Mouse (Mus musculus) lung, embryonic 15.5 days (tissue): ENCODE measurements around the gene Phgr1. TPM values are rescaled to one million over a fixed set of nuclear protein-coding genes. Genes with fewer than 3 reads are reported as not detected.

Experiments used
- ATAC-seq: fragments of 200-750 bp; cut with Nextera tagmentation; 2 replicates; pipeline ENCODE4 v1.8.0; 2017; ENCODE audit warnings: moderate number of reproducible peaks, borderline replicate concordance; ENCODE audit not compliant: low FRiP score, low TSS enrichment; ENCODE audit errors: extremely low read depth
- H3K27ac ChIP-seq: fragments of 300-500 bp; sonication (generic); 2 replicates; pipeline ENCODE4 v1.5.1; 2015; ENCODE audit warnings: moderate library complexity, mild to moderate bottlenecking, inconsistent platforms
- H3K27me3 ChIP-seq: fragments of 300-500 bp; sonication (generic); 2 replicates; pipeline ENCODE4 v1.6.1; 2015; ENCODE audit warnings: inconsistent platforms
- H3K36me3 ChIP-seq: fragments of 300-500 bp; sonication (generic); 2 replicates; pipeline ENCODE4 v1.6.1; 2015; ENCODE audit warnings: inconsistent platforms
- H3K4me1 ChIP-seq: fragments of 300-500 bp; sonication (generic); 2 replicates; pipeline ENCODE4 v1.6.1; 2015; ENCODE audit warnings: inconsistent platforms
- H3K4me2 ChIP-seq: fragments of 300-500 bp; sonication (generic); 2 replicates; pipeline ENCODE4 v1.6.1; 2015; ENCODE audit warnings: inconsistent platforms, mild to moderate bottlenecking, moderate library complexity
- H3K4me3 ChIP-seq: fragments of 300-500 bp; sonication (generic); 2 replicates; pipeline ENCODE4 v1.5.1; 2015; ENCODE audit warnings: mild to moderate bottlenecking, inconsistent platforms
- H3K9ac ChIP-seq: fragments of 300-500 bp; sonication (generic); 2 replicates; pipeline ENCODE4 v1.6.1; 2015; ENCODE audit warnings: inconsistent platforms
- H3K9me3 ChIP-seq: fragments of 300-500 bp; sonication (generic); 2 replicates; pipeline ENCODE4 v1.6.1; 2016; ENCODE audit warnings: inconsistent platforms
- WGBS: fragments of 180-500 bp; shearing (Covaris S2); methylation state at CpG from one replicate; pipeline ENCODE4 v1.1.7; 2015; 5-methylcytosine and 5-hydroxymethylcytosine counted together
- polyA plus RNA-seq: library from polyadenylated mRNA; unstranded; fragments of >200 nt; fragmentation: Nextera tagmentation; extraction: Ambion mirVana; gene quantifications from 2 replicates; pipeline ENCODE4 v1.2.1, GENCODE M21; 2015

The Phgr1 gene
- polyA plus RNA-seq, 1 experiment from 2014 or later, result not detected

DNA sequence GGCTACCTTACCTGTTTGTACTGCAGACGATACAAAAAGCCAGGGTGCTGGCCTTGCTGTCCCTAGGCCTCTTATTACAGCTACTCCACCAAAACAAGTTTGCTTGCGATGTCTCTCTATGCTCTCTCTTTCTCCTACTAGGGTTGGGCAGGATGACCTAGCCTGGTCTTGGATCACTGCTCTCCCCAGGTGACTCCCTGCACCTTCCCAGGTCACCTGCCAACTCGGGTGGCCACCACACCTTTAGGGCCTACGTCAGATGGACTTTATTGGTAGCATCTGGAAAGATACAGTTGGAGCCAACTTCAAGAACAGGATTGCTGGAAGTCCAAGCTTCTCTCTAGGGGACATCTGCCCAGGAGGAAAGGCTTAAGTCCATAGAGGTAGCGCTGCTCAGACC, 7.7 kb upstream of the Phgr1 start:
- no peak overlapping the region for H3K27ac ChIP-seq
- no peak for ATAC-seq
- no peak overlapping the region for H3K4me3 ChIP-seq
- H3K4me1 ChIP-seq, result peaks cover 39% of the 10 kb centered on the region
- no peaks in the 10 kb centered on the region; the same call in 1 of the 2 replicates for H3K27me3 ChIP-seq
- no peak overlapping the region for H3K9ac ChIP-seq
- 84% methylated on average over 5 of the region's 5 CpGs for WGBS
- no peaks in the 10 kb centered on the region for H3K36me3 ChIP-seq
- H3K4me2 ChIP-seq, result no peak overlapping the region
- H3K9me3 ChIP-seq, result no peaks in the 10 kb centered on the region

DNA sequence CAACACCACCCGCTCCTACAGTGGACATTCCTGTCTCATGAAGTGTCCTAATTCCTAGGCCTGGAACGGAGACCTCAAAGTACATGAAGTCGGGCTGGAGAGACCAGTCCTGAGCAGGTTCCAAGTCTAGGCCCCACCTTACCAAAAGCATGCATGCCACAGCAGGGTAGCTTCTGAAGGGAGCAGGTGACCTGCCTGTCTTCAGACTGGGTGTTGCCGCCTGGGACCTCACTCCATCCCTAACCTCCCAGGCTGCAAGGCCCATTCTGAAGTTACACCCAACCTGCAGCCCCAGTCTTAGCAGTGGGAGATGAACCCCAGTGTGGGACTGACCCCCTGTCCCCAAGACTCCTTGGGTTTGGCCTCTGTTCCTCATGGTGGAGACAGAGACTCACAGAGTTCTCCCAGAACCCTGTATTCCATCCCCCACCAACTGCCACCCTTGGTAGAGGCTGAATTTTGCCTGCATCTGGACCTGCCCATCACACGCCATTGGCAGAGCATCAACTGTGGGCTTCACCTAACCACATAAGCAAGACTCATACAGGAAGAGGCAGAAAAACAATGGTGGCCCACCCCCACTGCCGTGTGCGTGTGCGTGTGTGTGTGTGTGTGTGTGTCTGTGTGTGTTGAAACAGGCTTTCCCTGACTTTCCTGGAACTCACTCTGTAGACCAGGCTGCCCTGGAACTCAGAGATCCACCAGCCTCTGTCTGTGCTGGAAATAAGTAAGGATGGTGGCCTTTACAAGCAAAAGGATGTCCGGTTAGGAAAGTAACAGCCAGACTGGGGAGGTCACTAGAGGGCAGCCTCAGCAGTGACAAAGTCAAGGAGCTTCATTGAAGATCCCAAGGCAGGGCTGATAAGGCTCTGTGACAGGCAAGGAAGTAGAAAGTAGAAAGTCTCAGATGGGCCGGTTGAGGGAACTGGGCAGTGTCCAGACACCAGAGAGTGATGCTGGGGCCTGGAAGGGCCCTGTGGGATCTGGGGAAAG, 6.2 kb upstream of the Phgr1 start:
- no peak overlapping the region for H3K9ac ChIP-seq
- no peak for ATAC-seq
- peaks cover 30% of the 10 kb centered on the region for H3K4me1 ChIP-seq
- H3K4me3 ChIP-seq, result no peak overlapping the region
- no peaks in the 10 kb centered on the region for H3K9me3 ChIP-seq
- no peaks in the 10 kb centered on the region for H3K36me3 ChIP-seq
- no peak overlapping the region for H3K4me2 ChIP-seq
- no peaks in the 10 kb centered on the region; the same call in 1 of the 2 replicates for H3K27me3 ChIP-seq
- H3K27ac ChIP-seq, result no peak overlapping the region
- 60% methylated on average over 10 of the region's 10 CpGs for WGBS

DNA sequence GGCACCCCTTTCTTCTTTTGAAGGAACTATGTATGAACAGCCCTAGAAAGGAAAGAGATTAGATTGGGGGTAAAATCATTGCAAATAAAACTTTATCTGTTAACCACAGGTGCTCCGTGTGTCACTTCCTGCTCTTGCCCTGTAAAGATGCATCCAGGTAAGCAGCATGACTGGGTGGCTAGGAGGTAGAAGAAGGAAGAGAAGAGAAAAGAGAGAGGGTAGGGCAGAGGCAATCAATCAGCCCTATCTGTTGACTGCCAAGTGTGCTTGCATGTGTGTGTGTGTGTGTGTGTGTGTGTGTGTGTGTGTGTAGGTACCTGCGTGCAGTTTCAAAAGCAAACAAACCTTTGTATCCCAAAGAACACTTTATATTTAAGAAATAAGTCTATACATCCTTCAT, 2.0 kb downstream of the Phgr1 start:
- no peak for ATAC-seq
- peaks cover 25% of the 10 kb centered on the region for H3K4me1 ChIP-seq
- no peak overlapping the region for H3K27ac ChIP-seq
- H3K9ac ChIP-seq, result no peak overlapping the region
- 59% methylated on average over 2 of the region's 2 CpGs for WGBS
- H3K4me3 ChIP-seq, result no peak overlapping the region
- no peaks in the 10 kb centered on the region for H3K27me3 ChIP-seq
- H3K36me3 ChIP-seq, result no peaks in the 10 kb centered on the region
- H3K9me3 ChIP-seq, result no peaks in the 10 kb centered on the region
- H3K4me2 ChIP-seq, result no peak overlapping the region

DNA sequence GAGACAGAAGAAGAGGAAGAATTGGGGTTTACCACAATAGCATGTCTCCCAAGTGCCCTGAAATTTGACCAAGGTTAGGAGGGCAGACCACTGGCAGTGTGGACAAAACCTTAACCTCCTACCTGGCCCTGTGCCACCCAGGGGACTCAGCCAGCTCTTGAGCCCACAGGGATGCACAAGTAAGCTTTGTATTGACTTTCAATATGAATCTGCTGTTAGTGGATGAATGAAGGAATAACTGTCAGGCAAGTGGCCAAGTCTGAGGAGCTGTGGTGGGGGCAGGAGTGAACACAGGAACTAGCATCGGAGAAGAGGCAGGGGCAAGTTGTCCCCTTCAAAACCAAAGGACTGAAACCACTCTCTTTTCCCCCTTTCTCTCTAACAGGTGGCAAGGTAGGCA, 2.8 kb downstream of the Phgr1 start:
- WGBS, result 23% methylated on average over 1 of the region's 1 CpGs
- no peak for ATAC-seq
- peak overlapping the region; percentile 69 for H3K27ac ChIP-seq

DNA sequence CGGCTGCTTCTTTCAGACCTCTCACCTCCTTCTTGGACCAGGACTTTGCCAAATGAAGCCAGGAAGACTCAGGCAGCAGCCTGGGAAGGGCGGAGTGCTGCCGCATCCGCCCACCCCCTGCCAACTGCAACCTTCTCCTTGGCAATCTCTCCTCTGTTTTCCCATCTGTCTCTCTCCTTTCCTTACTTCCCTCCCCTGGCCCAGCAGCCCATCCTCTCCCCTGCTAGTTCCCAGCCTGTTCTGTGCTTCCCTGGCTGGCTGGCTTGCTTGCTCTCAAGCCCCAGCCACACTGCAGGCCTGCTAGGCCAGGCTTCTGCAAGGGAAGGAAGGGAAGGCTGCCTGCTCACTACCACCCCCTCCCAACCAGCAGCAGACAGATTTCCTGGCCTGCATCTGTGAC, 3.3 kb downstream of the Phgr1 start:
- Histone ChIP-seq H3K4me1 (peaks cover 30% of the 10 kb centered on the region), H3K9ac (no peak overlapping the region), H3K27me3 (peaks cover 8% of the 10 kb centered on the region), H3K4me2 (no peak overlapping the region), H3K9me3 (no peaks in the 10 kb centered on the region), H3K27ac (peak overlapping the region; percentile 69), H3K4me3 (no peak overlapping the region), H3K36me3 (no peaks in the 10 kb centered on the region)
- ATAC-seq, result peak; percentile 39; the same call in 1 of the 2 replicates
- 42% methylated on average over 3 of the region's 4 CpGs for WGBS

More for the DNA sequence above, 2.8 kb downstream of the Phgr1 start:
- H3K36me3 ChIP-seq, result no peaks in the 10 kb centered on the region
- H3K27me3 ChIP-seq, result peaks cover 5% of the 10 kb centered on the region
- no peaks in the 10 kb centered on the region for H3K9me3 ChIP-seq
- no peak overlapping the region for H3K4me2 ChIP-seq
- peaks cover 30% of the 10 kb centered on the region for H3K4me1 ChIP-seq
- no peak overlapping the region for H3K9ac ChIP-seq
- no peak overlapping the region for H3K4me3 ChIP-seq

DNA sequence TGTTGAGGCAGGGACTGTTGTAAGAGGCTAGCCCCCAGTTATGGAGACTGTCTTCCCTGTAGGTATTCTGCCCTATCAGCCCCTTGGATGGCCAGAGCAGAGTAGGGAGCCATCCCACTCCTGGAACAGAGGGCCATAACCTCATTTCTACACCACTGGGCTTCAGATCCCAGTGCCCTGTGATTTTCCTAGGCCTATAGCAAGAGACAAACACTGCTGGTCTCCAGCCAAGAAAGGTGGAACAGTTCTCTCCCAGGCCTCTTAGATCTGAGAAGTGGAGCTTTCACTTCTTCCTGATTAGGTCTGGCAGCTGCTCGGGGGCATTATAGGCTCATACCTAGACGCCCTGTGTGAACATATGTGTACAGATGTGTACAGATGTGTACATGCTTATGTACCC, 3.7 kb downstream of the Phgr1 start:
- H3K27me3 ChIP-seq, result peaks cover 8% of the 10 kb centered on the region
- no peaks in the 10 kb centered on the region for H3K9me3 ChIP-seq
- no peak; the same call in 1 of the 2 replicates for ATAC-seq
- no peak overlapping the region for H3K4me3 ChIP-seq
- no peak overlapping the region for H3K4me2 ChIP-seq
- peak overlapping the region; percentile 69 for H3K27ac ChIP-seq
- 63% methylated on average over 2 of the region's 2 CpGs for WGBS
- no peak overlapping the region for H3K9ac ChIP-seq
- no peaks in the 10 kb centered on the region for H3K36me3 ChIP-seq
- H3K4me1 ChIP-seq, result peaks cover 30% of the 10 kb centered on the region

DNA sequence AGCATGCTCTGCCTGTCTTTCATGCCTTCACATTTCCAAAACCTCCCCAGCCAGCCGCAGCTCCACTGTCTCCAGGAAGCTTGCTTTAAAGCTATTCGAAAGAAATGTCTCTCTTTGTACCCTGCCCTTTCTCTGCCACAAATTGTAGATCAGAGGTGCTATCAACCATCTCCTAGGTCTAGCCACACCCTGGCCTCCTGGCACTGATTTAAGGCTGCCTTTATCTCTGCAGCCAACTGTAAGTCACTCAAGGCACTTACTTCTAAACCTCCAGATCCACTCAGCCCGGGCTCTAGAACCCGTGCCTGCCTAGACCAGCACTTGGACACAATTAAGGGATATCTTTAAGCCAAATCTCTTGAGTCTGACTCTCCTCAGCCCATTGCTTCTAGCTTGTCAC, 5.8 kb downstream of the Phgr1 start:
- no peak overlapping the region for H3K9ac ChIP-seq
- peaks cover 30% of the 10 kb centered on the region for H3K4me1 ChIP-seq
- ATAC-seq, result no peak
- H3K36me3 ChIP-seq, result no peaks in the 10 kb centered on the region
- no peak overlapping the region for H3K4me2 ChIP-seq
- WGBS, result 77% methylated on average over 4 of the region's 4 CpGs
- H3K27ac ChIP-seq, result no peak overlapping the region
- H3K9me3 ChIP-seq, result no peaks in the 10 kb centered on the region
- H3K4me3 ChIP-seq, result no peak overlapping the region
- peaks cover 8% of the 10 kb centered on the region for H3K27me3 ChIP-seq

DNA sequence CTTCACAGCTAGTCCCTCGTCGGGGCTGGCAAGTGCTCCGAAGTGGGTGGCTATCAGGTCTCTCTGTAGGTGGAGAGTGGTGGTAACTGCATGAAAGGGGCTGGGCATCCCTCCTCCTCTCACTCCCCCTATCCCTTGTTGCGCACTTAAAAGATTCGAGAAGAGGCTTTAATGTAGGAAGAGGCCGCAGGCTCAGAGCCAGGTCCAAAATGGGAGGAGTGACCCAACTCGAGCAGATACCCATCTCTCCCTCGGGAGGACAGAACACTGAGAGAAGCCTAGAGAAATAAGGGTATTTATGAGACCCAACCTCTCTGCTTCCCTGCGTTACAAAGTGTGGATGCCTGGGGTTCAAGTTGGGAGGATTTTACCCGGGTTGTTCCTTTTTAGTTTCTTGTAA, 6.5 kb downstream of the Phgr1 start:
- 0 out of 2 replicates have a peak overlapping the region, but pooled peaks have one; percentile 16 for H3K9ac ChIP-seq
- peaks cover 30% of the 10 kb centered on the region for H3K4me1 ChIP-seq
- H3K4me3 ChIP-seq, result peak overlapping the region; percentile 33
- peaks cover 8% of the 10 kb centered on the region for H3K27me3 ChIP-seq
- no peaks in the 10 kb centered on the region for H3K9me3 ChIP-seq
- H3K36me3 ChIP-seq, result no peaks in the 10 kb centered on the region
- ATAC-seq, result peak; percentile 6; the same call in 1 of the 2 replicates
- H3K27ac ChIP-seq, result no peak overlapping the region
- peak overlapping the region; percentile 69 for H3K4me2 ChIP-seq
- 8% methylated on average over 10 of the region's 10 CpGs for WGBS

DNA sequence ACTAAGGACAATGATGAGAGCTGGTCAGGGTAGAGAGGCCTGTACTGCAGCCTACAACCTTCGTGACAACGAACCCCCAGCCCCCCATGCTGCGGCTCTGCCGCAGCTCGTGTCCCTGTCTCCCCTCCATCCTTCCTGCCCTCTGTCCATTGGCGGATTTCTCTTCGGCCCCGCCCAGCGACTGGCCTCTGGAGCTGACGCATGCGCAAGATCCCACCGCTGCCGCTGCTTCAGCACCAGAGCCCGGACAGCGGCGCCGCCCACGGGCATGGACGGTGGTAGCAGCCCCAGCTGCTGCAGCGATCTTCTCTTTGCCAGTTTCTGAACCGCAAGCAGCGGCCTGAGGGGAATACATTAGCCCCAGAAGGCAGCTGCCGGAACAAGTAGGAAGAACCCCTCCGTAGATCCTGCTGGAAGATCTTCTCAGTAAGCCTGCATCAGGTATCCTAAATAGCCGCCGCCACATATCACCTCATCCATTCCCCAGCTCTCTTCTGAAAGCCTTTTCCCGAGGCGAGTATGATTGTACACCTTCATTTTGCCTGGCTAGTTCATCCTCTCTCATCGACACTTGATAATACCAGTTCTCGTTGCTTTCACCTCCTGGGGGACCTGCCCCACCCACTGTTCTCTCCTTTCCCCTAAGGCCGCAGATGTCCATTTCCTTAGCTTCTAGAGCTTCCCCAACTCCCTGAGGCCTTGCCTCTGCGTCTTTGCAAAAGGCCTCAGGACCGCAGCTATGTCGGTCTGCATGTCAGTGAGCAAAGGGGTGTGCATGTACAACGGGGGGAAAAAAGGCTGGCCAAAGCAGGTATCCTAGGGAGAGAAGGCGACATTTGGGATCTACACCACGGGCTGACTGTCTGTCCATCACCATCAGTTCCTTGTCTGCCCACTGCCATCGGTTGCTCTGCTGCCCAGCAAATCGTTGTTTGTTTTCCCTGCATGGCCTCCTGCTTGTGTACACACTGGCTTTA, 7.2 kb downstream of the Phgr1 start, which contains the start of gene Disp2:
Disp2 (plus strand) TSS at position 216 of the 977 bp plus-strand sequence.
- Histone ChIP-seq H3K27ac (no peak within 1 kb of the TSS), H3K4me3 (peak within 1 kb of the TSS; percentile 33)
- 11% methylated on average over 39 of the region's 39 CpGs for WGBS

DNA sequence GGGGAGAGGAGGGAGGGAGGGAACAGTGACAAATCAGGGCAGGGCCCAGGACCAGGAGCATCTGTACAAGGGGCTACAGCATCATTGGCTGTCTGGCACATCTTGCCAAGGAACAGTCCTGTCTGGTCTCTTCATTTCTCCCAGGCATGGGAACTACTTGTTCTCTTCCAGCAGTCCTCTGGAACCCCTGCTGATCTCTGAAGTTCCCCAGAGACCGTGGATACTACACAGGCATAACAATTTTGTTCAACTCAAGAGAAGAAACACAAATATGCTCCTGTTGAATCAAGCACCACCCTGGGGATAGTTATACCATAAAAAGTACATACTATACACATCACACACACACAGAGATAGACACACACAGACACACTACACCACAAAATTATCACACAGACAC, 8.5 kb downstream of the Phgr1 start:
- ATAC-seq, result no peak
- no peak overlapping the region for H3K9ac ChIP-seq
- no peak overlapping the region for H3K27ac ChIP-seq
- no peaks in the 10 kb centered on the region for H3K9me3 ChIP-seq
- peaks cover 8% of the 10 kb centered on the region for H3K27me3 ChIP-seq
- no peaks in the 10 kb centered on the region for H3K36me3 ChIP-seq
- peaks cover 16% of the 10 kb centered on the region for H3K4me1 ChIP-seq
- no peak overlapping the region for H3K4me3 ChIP-seq
- H3K4me2 ChIP-seq, result no peak overlapping the region
- WGBS, result 44% methylated on average over 1 of the region's 1 CpGs

More for the DNA sequence above, 7.2 kb downstream of the Phgr1 start, which contains the start of gene Disp2:
- peak; percentile 84; the same call in 1 of the 2 replicates for ATAC-seq
- peak within 1 kb of the TSS; percentile 69 for H3K4me2 ChIP-seq
- H3K9ac ChIP-seq, result 0 out of 2 replicates have a peak within 1 kb of the TSS, but pooled peaks have one; percentile 16
- peaks cover 29% of the 10 kb centered on the region for H3K4me1 ChIP-seq
- no peaks in the 10 kb centered on the region for H3K9me3 ChIP-seq
- H3K36me3 ChIP-seq, result no peaks in the 10 kb centered on the region
- H3K27me3 ChIP-seq, result peaks cover 8% of the 10 kb centered on the region

DNA sequence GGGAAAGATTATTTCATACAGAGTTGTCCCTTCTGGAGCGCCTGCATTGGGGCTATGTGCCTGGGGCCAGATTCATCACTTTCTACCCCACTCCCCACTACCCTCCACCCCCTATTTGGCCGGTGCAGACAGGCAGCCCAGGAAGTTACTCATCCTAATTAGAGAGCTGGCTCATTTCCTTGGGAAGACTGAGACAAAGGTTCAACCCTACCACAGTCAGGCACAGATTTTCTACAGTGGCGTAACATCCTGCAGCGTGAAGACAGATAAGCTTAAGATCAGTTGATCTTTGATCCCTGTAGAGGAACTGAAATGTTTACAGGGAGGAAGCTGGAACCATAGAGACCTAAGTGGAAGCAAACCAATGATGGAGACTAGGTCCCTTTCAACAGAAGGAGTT, 9.7 kb downstream of the Phgr1 start:
- H3K4me3 ChIP-seq, result no peak overlapping the region
- no peak overlapping the region for H3K27ac ChIP-seq
- peaks cover 12% of the 10 kb centered on the region for H3K4me1 ChIP-seq
- peaks cover 8% of the 10 kb centered on the region for H3K27me3 ChIP-seq
- H3K9me3 ChIP-seq, result no peaks in the 10 kb centered on the region
- H3K36me3 ChIP-seq, result no peaks in the 10 kb centered on the region
- H3K9ac ChIP-seq, result no peak overlapping the region
- no peak overlapping the region for H3K4me2 ChIP-seq
- 48% methylated on average over 4 of the region's 4 CpGs for WGBS
- ATAC-seq, result no peak
